Mouse (Mus musculus) CH12.LX (cell line): ENCODE data around the gene Arfip1. TPM values are rescaled to one million over a fixed set of nuclear protein-coding genes. Genes with fewer than 3 reads are reported as not detected.

Experiments used
- DNase-seq: peaks from one replicate; pipeline ENCODE4 v3.0.0-alpha.2; 2013; ENCODE audit errors: extremely low read depth
- H3K27ac ChIP-seq: 2 replicates; pipeline ENCODE4 v1.5.1; 2012; ENCODE audit warnings: low read depth, mild to moderate bottlenecking, control low read depth, moderate library complexity; ENCODE audit not compliant: insufficient read depth
- H3K27me3 ChIP-seq: replicated peaks from 2 replicates; pipeline ENCODE3; 2012; ENCODE audit warnings: inconsistent platforms
- H3K36me3 ChIP-seq, 2 experiments: replicated peaks in 1 of 2; 2 replicates each; pipeline versions ENCODE3 to v1.6.1; 2012; ENCODE audit warnings: inconsistent platforms in 1 of 2, low read length in 1 of 2, mild to moderate bottlenecking in 1 of 2, mixed read lengths in 1 of 2, moderate library complexity in 1 of 2; ENCODE audit not compliant: control insufficient read depth in 1 of 2, insufficient read depth in 1 of 2
- H3K4me1 ChIP-seq, 2 experiments: 2 replicates each; pipeline ENCODE4 v1.6.1; 2012; ENCODE audit warnings: inconsistent platforms in 1 of 2, moderate library complexity in 1 of 2; ENCODE audit not compliant: insufficient read depth in 2 of 2, control insufficient read depth in 1 of 2
- H3K4me2 ChIP-seq: 2 replicates; pipeline ENCODE4 v1.6.1; 2012; ENCODE audit warnings: low read depth, mild to moderate bottlenecking, control low read depth; ENCODE audit not compliant: poor library complexity, insufficient read depth, severe bottlenecking
- H3K4me3 ChIP-seq, 3 experiments: fragments of 150-350 bp in 1 of 3; sonication (generic) in 1 of 3; replicated peaks in 1 of 3; 2 replicates each; pipeline versions ENCODE3 to v1.5.1; 2011 to 2012; ENCODE audit warnings: low read depth in 2 of 3, low read length in 2 of 3, mild to moderate bottlenecking in 2 of 3, moderate library complexity in 2 of 3, control low read depth in 1 of 3, improper control_type of control experiment in 1 of 3, inconsistent platforms in 1 of 3, mixed read lengths in 1 of 3; ENCODE audit not compliant: poor library complexity in 1 of 3
- H3K79me2 ChIP-seq: replicated peaks from 2 replicates; pipeline ENCODE4 v1.6.1; 2012; ENCODE audit warnings: mild to moderate bottlenecking, moderate library complexity; ENCODE audit not compliant: control insufficient read depth, poor library complexity, insufficient read depth, severe bottlenecking; ENCODE audit errors: extremely low read depth
- H3K9ac ChIP-seq: 2 replicates; pipeline ENCODE4 v1.6.1; 2012; ENCODE audit warnings: low read depth, mild to moderate bottlenecking, control low read depth, moderate library complexity; ENCODE audit not compliant: insufficient read depth
- H3K9me3 ChIP-seq: replicated peaks from 2 replicates; pipeline ENCODE3; 2012; ENCODE audit warnings: low read length, inconsistent platforms, mixed read lengths
- BHLHE40 ChIP-seq: IDR thresholded peaks from 2 replicates; pipeline ENCODE4 v1.6.1; 2011; ENCODE audit warnings: mild to moderate bottlenecking, low read depth, low read length, improper control_type of control experiment
- CHD1 ChIP-seq: IDR thresholded peaks from 2 replicates; pipeline ENCODE4 v1.6.1; 2012; ENCODE audit warnings: low read depth, low read length, improper control_type of control experiment, inconsistent platforms
- CTCF ChIP-seq, 2 experiments: IDR thresholded peaks in 1 of 2; conservative IDR thresholded peaks in 1 of 2; 2 replicates each; pipeline ENCODE4 v1.5.1; 2011 to 2012; ENCODE audit warnings: low read depth in 2 of 2, low read length in 2 of 2, improper control_type of control experiment in 1 of 2, inconsistent platforms in 1 of 2, mild to moderate bottlenecking in 1 of 2, moderate library complexity in 1 of 2
- ETS1 ChIP-seq: conservative IDR thresholded peaks from 2 replicates; pipeline ENCODE4 v1.6.1; 2012; ENCODE audit warnings: low read depth, mild to moderate bottlenecking, inconsistent platforms, low read length, improper control_type of control experiment, moderate library complexity
- HCFC1 ChIP-seq: IDR thresholded peaks from 2 replicates; pipeline ENCODE4 v1.6.1; 2012; ENCODE audit warnings: low read depth, mild to moderate bottlenecking, inconsistent platforms, low read length, improper control_type of control experiment
- IRF4 ChIP-seq: IDR thresholded peaks from 2 replicates; pipeline ENCODE4 v1.6.1; 2014; ENCODE audit warnings: low read depth, mild to moderate bottlenecking, inconsistent platforms, low read length, improper control_type of control experiment
- JUN ChIP-seq: IDR thresholded peaks from 2 replicates; pipeline ENCODE4 v1.6.1; 2011; ENCODE audit warnings: low read depth, mild to moderate bottlenecking, low read length, improper control_type of control experiment, moderate library complexity; ENCODE audit not compliant: insufficient read depth
- JUND ChIP-seq: conservative IDR thresholded peaks from 2 replicates; pipeline ENCODE4 v1.6.1; 2011; ENCODE audit warnings: low read depth, low read length, improper control_type of control experiment
- MAZ ChIP-seq: IDR thresholded peaks from 2 replicates; pipeline ENCODE4 v1.6.1; 2012; ENCODE audit warnings: low read depth, mild to moderate bottlenecking, inconsistent platforms, low read length, improper control_type of control experiment, moderate library complexity
- MEF2A ChIP-seq: IDR thresholded peaks from 2 replicates; pipeline ENCODE4 v1.6.1; 2014; ENCODE audit warnings: low read depth, mild to moderate bottlenecking, inconsistent platforms, low read length, improper control_type of control experiment, borderline replicate concordance
- MXI1 ChIP-seq: IDR thresholded peaks from 2 replicates; pipeline ENCODE4 v1.6.1; 2011; ENCODE audit warnings: mild to moderate bottlenecking, low read depth, low read length, improper control_type of control experiment
- MYC ChIP-seq: IDR thresholded peaks from 2 replicates; pipeline ENCODE4 v1.6.1; 2011; ENCODE audit warnings: low read depth, mild to moderate bottlenecking, improper control_type of control experiment, low read length
- NELFE ChIP-seq: IDR thresholded peaks from 2 replicates; pipeline ENCODE4 v1.6.1; 2011; ENCODE audit warnings: low read depth, low read length, improper control_type of control experiment
- NRF1 ChIP-seq: IDR thresholded peaks from 2 replicates; pipeline ENCODE4 v1.6.1; 2014; ENCODE audit warnings: low read depth, mild to moderate bottlenecking, inconsistent platforms, low read length, improper control_type of control experiment, moderate library complexity
- POLR2A ChIP-seq: IDR thresholded peaks from 2 replicates; pipeline ENCODE4 v1.6.1; 2011; ENCODE audit warnings: low read depth, mild to moderate bottlenecking, improper control_type of control experiment, low read length
- POLR2AphosphoS2 ChIP-seq: IDR thresholded peaks from 2 replicates; pipeline ENCODE4 v1.6.1; 2011; ENCODE audit warnings: low read depth, low read length, improper control_type of control experiment
- RAD21 ChIP-seq: IDR thresholded peaks from 2 replicates; pipeline ENCODE4 v1.6.1; 2011; ENCODE audit warnings: low read depth, mild to moderate bottlenecking, low read length, improper control_type of control experiment, moderate library complexity
- SIN3A ChIP-seq: IDR thresholded peaks from 2 replicates; pipeline ENCODE4 v1.6.1; 2012; ENCODE audit warnings: low read length, improper control_type of control experiment, inconsistent platforms
- SMC3 ChIP-seq: IDR thresholded peaks from 2 replicates; pipeline ENCODE4 v1.6.1; 2011; ENCODE audit warnings: low read depth, low read length, improper control_type of control experiment
- UBTF ChIP-seq: IDR thresholded peaks from 2 replicates; pipeline ENCODE4 v1.6.1; 2012; ENCODE audit warnings: low read depth, mild to moderate bottlenecking, inconsistent platforms, low read length, improper control_type of control experiment, moderate library complexity
- ZKSCAN1 ChIP-seq: IDR thresholded peaks from 2 replicates; pipeline ENCODE4 v1.6.1; 2012; ENCODE audit warnings: low read depth, inconsistent platforms, low read length, improper control_type of control experiment, borderline replicate concordance
- ZMIZ1 ChIP-seq: IDR thresholded peaks from 2 replicates; pipeline ENCODE4 v1.6.1; 2012; ENCODE audit warnings: low read depth, mild to moderate bottlenecking, inconsistent platforms, low read length, improper control_type of control experiment
- ZNF384 ChIP-seq: IDR thresholded peaks from 2 replicates; pipeline ENCODE4 v1.6.1; 2012; ENCODE audit warnings: low read depth, low read length, improper control_type of control experiment, inconsistent platforms
- dilution Hi-C: fragments of 300-500 bp; cut with MboI; formaldehyde crosslinking; loops from 2 replicates; pipeline ENCODE4 v1.14.3; 2020; ENCODE audit warnings: low sequenced_read_pairs; ENCODE audit not compliant: extremely low pct_unique_long_range_greater_than_20kb, extremely low pct_ligation_motif_present
- in situ Hi-C: fragments of 300-500 bp; cut with MboI; formaldehyde crosslinking; loops from 3 replicates; pipeline ENCODE4 v1.14.3; 2019; ENCODE audit warnings: low sequenced_read_pairs, low pct_ligation_motif_present, low pct_unique_long_range_greater_than_20kb, mixed read lengths
- polyA plus RNA-seq: library from polyadenylated mRNA; unstranded; fragments of >175 nt; gene quantifications from 2 replicates; pipeline ENCODE4 v1.2.1, GENCODE M21; 2012; ENCODE audit warnings: low read depth; ENCODE audit not compliant: insufficient read length
- total RNA-seq, 2 experiments: library from RNA; depleted of rRNA; stranded (reverse); fragments of 300-350 nt in 1 of 2; fragments of >200 nt in 1 of 2; gene quantifications; 2 replicates each; pipeline ENCODE4 v1.2.3; 2012 to 2014

Arfip1 gene
- total and polyA plus RNA-seq, 3 experiments, result 29.6 to 66.5 (median 36.8) TPM

GRCm38 (mm10) chr3:84603212-84603611 lies 20.8 kb upstream of the Arfip1 start:
- Histone ChIP-seq H3K4me3 (no peak overlapping the region), H3K9ac (no peak overlapping the region)

GRCm38 (mm10) chr3:84602759-84603158 lies 20.3 kb upstream of the Arfip1 start:
- Histone ChIP-seq H3K36me3 (no peaks in the 10 kb centered on the region), H3K27me3 (no peaks in the 10 kb centered on the region), H3K4me1 (peaks cover 0 to 6% of the 10 kb centered on the region in 2 experiments; a peak in 2 of 4 replicates), H3K4me2 (no peak overlapping the region), H3K27ac (no peak overlapping the region), H3K9ac (no peak overlapping the region), H3K9me3 (peaks cover 5% of the 10 kb centered on the region), H3K79me2 (no peaks in the 10 kb centered on the region), H3K4me3 (no peak overlapping the region)
- dilution Hi-C loops, result no loop called here
- no peak for DNase-seq
- no peak for TF ChIP-seq POLR2A
- TF ChIP-seq ZMIZ1, result no peak
- TF ChIP-seq ZNF384, result no peak
- TF ChIP-seq SIN3A, result no peak
- TF ChIP-seq POLR2AphosphoS2, result no peak
- no peak for TF ChIP-seq SMC3
- TF ChIP-seq JUN, result no peak
- no peak for TF ChIP-seq MAZ
- no peak for TF ChIP-seq BHLHE40
- no peak for TF ChIP-seq NELFE
- no peak for TF ChIP-seq ETS1
- no peak for TF ChIP-seq RAD21
- no peak for TF ChIP-seq UBTF
- TF ChIP-seq MXI1, result no peak
- no peak for TF ChIP-seq IRF4
- in situ Hi-C loops, result no loop called here

More at GRCm38 (mm10) chr3:84603212-84603611, 20.8 kb upstream of the Arfip1 start:
- Histone ChIP-seq H3K4me1 (peaks cover 0 to 4% of the 10 kb centered on the region in 2 experiments; a peak in 2 of 4 replicates), H3K4me2 (no peak overlapping the region), H3K27ac (no peak overlapping the region), H3K79me2 (no peaks in the 10 kb centered on the region), H3K9me3 (peaks cover 5% of the 10 kb centered on the region), H3K27me3 (no peaks in the 10 kb centered on the region), H3K36me3 (no peaks in the 10 kb centered on the region)
- no peak for DNase-seq
- no peak for TF ChIP-seq ZMIZ1
- no peak for TF ChIP-seq NELFE
- TF ChIP-seq CHD1, result no peak
- TF ChIP-seq MEF2A, result no peak
- TF ChIP-seq ZKSCAN1, result no peak
- no peak for TF ChIP-seq MYC
- no peak for TF ChIP-seq JUND
- no peak for TF ChIP-seq HCFC1
- no peak for TF ChIP-seq NRF1
- TF ChIP-seq CTCF (conservative IDR thresholded peaks at IDR 0.05 in 1 of 2, IDR thresholded peaks at IDR 0.05 in 1 of 2; ENCODE audit: low read depth in 2 of 2, low read length in 2 of 2), result no peak
- dilution Hi-C loops, result no loop called here
- in situ Hi-C loops, result no loop called here
